Mouse (Mus musculus): ENCODE measurements around the gene Exoc2.
A peak's percentile ranks its signal among the peaks of the same experiment; 100 is the strongest.

Gene Exoc2

DNA sequence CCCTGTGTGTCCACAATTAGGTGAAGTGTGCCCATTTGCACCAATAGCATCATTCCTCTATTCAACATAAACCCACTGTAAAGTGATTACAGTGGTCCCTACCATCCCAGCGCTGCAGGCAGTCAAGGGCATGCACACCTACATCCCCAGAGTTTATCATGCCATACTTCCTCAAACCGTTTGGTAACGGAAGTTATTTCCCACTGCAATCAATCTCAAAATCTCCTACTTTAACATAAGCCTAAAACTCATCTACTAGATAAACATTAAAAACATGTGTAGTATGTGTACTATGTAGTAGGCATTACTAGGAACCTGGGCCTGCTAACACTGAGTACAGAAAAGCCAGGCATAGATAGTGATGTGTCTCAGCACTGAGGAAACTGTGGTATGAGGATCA lies 2.8 kb downstream of the Exoc2 start:
- no peak for DNase-seq (ENCODE audit: low spot score in 2 of 2)

GRCm38 (mm10) chr13:30968311-30968710 lies 5.6 kb downstream of the Exoc2 start:
- no peak for DNase-seq (ENCODE audit: low spot score in 2 of 2)

DNA sequence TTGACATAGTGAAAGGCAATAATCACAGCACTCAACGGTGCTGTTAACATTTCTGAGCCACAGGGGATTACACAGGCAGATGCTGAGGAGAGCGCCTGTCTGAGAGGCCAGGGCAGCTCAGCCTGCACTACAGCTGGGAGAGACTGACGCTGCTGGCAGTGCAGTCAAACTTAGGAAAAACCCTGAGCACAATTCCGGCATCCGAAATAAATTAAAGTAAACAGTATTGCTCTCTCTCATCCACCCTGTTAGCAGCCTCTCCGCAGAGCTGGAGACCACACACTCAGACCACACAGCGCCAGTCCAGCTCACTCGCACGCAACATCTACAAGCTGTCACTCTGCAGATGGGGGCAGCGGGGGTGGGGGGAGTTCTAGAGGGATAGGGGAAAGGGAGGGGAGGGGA lies 7.4 kb downstream of the Exoc2 start:
- DNase-seq (ENCODE audit: low spot score in 2 of 2): no peak

GRCm38 (mm10) chr13:30961932-30962331 lies 12.0 kb downstream of the Exoc2 start:
- no peak for DNase-seq (ENCODE audit: low spot score in 2 of 2)

- no peak for DNase-seq (ENCODE audit: low spot score in 2 of 2)
Measured at GRCm38 (mm10) chr13:30960714-30961113, 13.2 kb downstream of the Exoc2 start.

DNA sequence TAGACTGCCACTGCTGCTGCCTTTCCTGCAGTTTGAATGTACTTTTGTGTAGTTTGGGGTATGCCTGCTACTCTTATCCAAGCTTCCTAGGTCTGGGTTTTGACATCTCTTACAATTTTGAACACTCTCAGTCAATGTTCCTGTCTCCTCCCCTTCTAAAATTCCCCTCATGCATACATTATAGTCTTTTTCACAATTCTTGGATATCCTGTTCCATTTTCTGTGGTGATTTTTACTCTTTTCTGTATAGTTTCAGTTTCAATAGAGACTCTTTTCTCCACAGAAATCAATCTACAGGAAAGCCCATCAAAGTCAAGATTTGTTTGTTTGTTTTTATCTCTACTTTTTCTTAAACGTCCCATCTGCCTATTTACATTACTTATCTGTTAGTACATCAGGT lies 20.3 kb downstream of the Exoc2 start:
- no peak for DNase-seq (ENCODE audit: low spot score in 2 of 2)

- no peak for DNase-seq (ENCODE audit: low spot score in 2 of 2)
Measured at GRCm38 (mm10) chr13:30952044-30952443, 21.8 kb downstream of the Exoc2 start.

DNA sequence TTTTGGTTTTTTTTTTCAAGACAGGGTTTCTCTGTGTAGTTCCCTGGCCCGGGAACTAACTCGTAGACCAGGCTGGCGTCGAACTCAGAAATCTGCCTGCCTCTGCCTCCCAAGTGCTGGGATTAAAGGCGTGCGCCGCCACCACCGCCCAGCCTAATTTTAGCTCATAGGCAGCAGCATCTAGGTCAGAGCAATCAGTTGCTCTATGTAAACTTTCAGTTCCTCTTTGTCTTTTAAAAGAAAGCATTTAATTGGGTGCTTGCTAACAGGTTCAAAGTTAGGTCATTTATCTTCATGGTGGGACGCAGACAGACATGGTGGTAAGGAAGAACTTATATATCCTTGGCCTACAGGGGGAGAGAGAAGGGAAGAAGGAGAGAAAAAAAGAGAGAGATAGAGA lies 24.7 kb downstream of the Exoc2 start:
- no peak for DNase-seq (ENCODE audit: low spot score in 2 of 2)

DNA sequence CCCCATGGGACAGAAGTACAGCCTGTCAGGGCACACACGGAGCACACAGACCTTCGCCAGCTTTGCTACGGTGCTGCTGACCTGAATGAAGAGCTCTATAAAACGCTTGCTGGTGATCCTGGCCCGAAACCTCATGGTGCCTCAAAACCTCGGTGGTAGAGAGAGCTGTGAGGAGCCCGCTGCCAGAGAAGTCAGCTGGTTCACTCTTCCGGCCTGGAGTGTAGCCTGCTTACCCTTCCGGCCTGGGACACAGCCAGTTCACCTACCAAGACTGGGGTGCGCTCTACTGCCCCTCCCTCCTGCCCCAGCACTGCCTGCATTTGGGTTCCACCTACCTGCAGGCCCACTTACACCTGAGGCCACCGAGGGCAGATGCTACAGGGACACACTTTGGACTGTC lies 26.4 kb downstream of the Exoc2 start, which contains the start of gene Hus1b:
Gene Hus1b (minus strand): TSS at position 220 of the 400 bp plus-strand sequence.
- DNase-seq (ENCODE audit: low spot score in 2 of 2): no peak

DNA sequence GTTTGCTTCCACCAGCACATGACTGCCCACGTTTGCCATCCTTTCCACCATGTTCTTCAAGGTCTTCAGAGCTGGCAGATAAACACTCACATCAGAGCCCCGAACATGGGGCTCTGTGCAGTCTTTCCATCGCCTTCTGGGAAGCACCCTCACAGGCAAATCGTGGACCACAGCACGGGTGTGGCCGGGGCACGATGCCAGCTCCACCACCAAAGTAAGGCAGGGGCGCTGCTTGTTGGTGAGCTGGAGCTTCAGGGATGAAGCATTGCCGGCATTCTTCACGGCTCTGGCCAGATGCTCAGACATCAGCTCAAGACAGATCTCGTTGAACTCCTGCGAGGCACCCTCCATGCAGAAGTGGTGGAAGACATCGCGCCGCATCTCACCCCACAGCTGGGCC lies 26.8 kb downstream of the Exoc2 start:
- DNase-seq (ENCODE audit: low spot score in 2 of 2): peak; percentile 39 to 67

DNA sequence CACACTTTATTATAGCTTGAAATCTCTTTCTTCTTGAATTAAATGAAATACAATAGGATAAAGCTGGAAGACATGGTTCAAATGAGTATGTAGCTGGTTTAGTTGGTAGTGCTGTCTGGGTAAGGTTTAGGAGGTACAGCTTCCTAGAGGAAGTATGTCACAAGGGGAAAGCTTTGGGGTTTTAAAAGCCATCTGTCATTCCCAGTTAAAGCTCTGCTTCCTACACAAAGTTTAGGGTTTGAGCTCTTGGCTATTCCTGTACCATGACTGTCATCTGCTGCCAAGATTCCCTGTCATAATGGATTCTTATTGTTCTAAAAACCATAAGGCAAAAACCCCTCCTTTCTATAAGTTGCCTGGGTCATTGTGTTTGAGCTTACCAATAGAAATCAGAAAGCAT lies 28.1 kb downstream of the Exoc2 start:
- no peak for DNase-seq (ENCODE audit: low spot score in 2 of 2)

DNA sequence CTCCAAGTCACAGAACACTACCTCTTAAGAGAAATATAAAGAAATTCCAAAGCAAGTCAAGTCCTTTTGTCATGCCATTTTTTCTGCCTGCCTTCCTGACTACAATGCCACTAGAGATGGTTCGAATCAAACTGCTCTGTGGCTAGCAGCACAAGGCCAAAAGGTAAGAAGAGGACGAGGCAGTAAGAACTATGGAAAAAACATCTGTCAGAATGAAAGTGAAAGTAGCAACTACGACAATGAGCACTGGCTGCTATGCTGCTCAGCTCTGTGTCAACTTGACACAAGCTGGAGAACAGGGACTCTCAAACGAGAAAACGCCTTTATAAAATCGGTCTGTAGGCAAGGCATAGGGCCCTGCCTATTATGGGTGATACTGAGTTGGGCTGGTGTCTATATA lies 40.9 kb downstream of the Exoc2 start:
- DNase-seq (ENCODE audit: low spot score in 2 of 2): no peak

- no peak for DNase-seq (ENCODE audit: low spot score in 2 of 2)
Measured at GRCm38 (mm10) chr13:30931613-30932012, 42.3 kb downstream of the Exoc2 start.

- no peak for DNase-seq (ENCODE audit: low spot score in 2 of 2)
Measured at GRCm38 (mm10) chr13:30929119-30929518, 44.8 kb downstream of the Exoc2 start.

GRCm38 (mm10) chr13:30924269-30924668 lies 49.6 kb downstream of the Exoc2 start:
- DNase-seq (ENCODE audit: low spot score in 2 of 2): no peak

GRCm38 (mm10) chr13:30921914-30922313 lies 52.0 kb downstream of the Exoc2 start:
- DNase-seq (ENCODE audit: low spot score in 2 of 2): no peak

- DNase-seq (ENCODE audit: low spot score in 2 of 2): no peak
Measured at GRCm38 (mm10) chr13:30913757-30914156, 60.1 kb downstream of the Exoc2 start.

DNA sequence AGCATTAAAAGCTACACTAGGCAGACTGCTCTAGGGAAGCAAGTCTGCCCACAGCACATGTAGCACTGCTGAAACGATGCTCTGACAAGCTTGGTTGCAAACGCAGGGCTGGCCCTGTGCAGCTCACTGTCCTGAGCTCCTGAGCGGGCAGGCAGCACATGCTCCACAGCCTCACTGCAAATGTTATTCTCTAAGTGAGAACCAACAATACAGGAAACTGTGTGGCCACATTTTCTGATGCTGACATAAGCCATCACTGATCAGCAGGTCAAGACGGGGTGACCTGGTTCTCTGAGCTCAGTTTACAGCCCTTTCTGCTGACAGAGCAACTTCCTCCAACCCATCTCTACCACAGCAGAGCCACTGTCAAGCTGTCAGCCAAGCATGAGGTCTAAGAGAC lies 60.9 kb downstream of the Exoc2 start:
- peak in 1 of 2 experiments; percentile 46 for DNase-seq (ENCODE audit: low spot score in 2 of 2)

- DNase-seq (ENCODE audit: low spot score in 2 of 2): peak in 1 of 2 experiments; percentile 34
Measured at GRCm38 (mm10) chr13:30911931-30912625, 61.8 kb downstream of the Exoc2 start.

DNA sequence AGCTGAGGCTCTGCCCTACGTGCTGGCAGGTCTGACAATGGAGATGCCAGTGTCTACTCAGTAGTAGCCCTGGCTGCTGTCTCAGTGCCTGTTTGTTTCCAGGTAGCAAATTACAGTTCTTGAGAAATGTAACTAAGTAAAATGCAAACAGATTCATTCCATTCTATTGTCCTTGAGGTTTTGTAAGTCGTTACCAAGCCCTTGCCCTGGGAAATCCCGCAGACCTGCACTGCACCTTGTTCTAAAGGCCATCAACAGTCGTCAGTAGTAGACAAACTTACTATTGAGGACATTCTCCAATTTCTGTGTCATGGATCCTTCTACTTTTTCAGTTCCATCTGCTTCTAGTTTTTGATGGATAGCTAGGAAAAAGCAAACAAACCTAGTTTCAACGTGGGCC lies 63.0 kb downstream of the Exoc2 start:
- DNase-seq (ENCODE audit: low spot score in 2 of 2): peak in 1 of 2 experiments; percentile 47

GRCm38 (mm10) chr13:30902286-30902685 lies 71.6 kb downstream of the Exoc2 start:
- no peak for DNase-seq (ENCODE audit: low spot score in 2 of 2)

DNA sequence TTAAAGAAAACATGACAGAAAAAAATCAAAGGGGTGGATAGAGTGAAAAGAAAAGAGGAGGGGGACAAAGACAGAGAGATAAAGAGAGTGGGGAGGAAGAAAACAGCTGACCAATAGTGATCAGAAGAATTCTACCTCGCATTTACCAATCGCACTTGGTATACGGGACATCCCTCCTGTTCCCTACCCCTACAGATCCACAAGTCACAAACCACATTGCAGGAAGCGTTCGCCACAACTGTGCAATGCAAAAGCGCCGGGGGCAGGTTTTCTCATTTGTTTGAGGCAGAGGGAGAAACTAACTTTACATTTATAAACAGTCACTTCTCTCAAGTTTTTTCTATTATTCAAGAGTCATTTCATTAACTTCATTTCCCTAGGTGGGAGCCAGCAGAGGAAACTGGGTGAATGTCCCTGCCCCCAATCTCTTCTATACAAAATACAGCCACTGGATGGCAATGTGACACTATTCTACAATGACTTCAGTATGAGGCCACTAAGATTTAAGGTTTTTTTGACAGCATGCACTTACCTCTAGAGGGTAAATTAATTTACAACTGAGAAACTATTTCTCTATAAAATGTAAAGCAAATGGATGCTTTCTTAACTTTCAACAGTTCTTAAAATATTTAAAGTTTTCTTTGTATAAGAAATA lies 72.4 kb downstream of the Exoc2 start:
- no peak for DNase-seq (ENCODE audit: low spot score in 2 of 2)

DNA sequence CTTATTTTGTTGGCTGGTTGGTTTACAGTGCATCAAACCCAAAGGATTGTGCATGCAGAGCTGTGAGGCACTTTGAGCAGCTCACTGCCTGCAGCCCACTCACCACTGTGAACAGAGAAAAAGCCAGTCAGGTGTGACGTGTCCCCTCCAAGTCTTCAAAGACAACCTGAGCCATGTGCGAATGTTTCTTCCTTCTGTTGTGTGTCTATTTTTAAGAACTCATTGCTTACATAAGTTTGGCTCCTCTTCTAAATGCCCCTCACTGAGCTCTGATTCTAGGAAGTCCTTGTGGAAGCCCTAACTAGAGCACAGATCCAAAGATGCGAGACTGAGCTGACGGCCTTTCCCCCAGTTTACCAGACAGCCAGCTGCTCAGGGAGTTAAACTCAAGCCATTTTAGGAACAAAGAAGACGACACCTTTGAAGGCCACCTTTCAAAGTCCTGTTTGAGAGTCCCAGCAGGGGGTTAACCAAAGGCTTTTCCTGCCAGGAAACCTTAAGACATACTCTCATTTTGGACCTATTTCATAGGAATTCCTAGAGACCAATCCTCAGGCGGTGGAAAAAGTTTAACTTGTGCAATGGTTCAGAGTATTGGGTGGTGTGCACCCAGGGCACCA lies 79.8 kb downstream of the Exoc2 start:
- no peak for DNase-seq (ENCODE audit: low spot score in 2 of 2)

Measured in spleen, postnatal 4 days (tissue).